Mouse (Mus musculus) liver, postnatal 0 days (tissue): ENCODE results near the gene Nudt1.

Experiments
- CTCF ChIP-seq: sonication (generic); IDR thresholded peaks from 2 replicates; pipeline ENCODE4 v1.5.1; 2016; ENCODE audit warnings: antibody characterized with exemption, low read depth
- EP300 ChIP-seq: IDR thresholded peaks from 2 replicates; pipeline ENCODE4 v1.6.1; 2016; ENCODE audit warnings: antibody characterized with exemption, low read depth, mild to moderate bottlenecking

DNA sequence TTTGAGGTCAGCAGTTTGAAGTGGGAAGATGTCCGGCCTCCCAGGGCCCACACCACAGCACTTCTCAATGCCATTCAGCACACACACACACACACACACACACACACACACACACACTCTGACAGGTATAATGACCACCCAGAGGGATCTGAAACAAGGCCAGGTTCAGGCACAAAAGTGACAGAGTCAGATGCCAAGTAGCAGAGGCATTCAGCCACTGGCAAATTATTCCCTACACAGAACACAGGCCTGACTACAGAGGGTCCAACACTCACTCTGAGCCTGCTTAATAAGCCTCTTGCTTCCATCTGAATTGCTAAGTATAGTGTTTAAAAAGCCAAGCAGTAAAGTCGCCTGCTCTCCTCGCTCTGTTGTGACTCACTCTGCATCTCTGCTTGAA lies 33.2 kb upstream of the Nudt1 start:
- TF ChIP-seq EP300 (no peak), CTCF (no peak)
